Mouse (Mus musculus) gastrocnemius, postnatal 10 days (tissue): ENCODE results near the gene Zfp217. TPM values are rescaled to one million over a fixed set of nuclear protein-coding genes. Genes with fewer than 3 reads are reported as not detected.

Experiments used
- DNase-seq: peaks from one replicate; pipeline ENCODE4 v3.0.0; 2021; ENCODE audit warnings: mixed read lengths
- total RNA-seq, 2 experiments: library from RNA; stranded (reverse); gene quantifications; 2 replicates each; pipeline ENCODE4 v1.2.3; 2021

The Zfp217 gene
- total RNA-seq, 2 experiments from 2014 or later, result 10.0 to 12.5 TPM

DNA sequence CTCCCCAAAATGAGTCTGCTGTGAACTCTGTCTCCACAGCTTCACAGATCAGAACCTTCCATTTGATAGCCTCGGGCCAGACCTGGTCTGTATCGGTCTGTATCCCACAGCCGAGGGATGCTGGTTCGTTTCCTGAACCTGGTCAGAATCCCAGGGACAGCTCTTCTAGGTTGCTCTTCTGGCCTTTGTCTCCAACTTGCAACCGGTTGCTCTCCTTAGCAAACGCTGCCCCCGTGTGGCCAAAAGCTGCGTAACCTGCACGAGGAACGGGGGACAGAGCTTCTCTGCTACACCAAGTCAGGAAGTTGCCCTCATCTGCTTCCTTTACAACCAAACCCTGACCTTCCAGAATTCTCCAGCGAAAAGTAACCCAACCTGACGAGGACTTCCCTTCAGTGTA, 46.8 kb downstream of the Zfp217 start:
- DNase-seq, result peak; percentile 99

DNA sequence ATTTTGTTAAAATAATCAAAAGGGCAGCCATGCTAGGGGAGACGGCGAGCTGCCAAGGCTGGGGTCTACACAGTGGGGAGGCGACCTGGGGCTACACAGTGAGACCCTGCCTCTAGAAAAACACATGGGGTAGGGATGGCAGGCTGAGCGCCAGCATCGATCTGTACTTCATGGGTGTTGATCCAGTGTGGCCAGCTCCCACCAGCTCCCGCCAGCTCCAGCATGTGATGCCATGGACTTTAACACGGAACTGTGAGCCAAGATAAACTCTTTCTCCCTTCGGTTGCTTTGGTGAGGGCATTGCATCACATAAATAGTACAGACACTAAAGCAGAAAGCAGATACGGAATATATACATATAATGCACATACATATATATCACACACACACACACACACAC, 53.0 kb downstream of the Zfp217 start:
- no peak for DNase-seq

DNA sequence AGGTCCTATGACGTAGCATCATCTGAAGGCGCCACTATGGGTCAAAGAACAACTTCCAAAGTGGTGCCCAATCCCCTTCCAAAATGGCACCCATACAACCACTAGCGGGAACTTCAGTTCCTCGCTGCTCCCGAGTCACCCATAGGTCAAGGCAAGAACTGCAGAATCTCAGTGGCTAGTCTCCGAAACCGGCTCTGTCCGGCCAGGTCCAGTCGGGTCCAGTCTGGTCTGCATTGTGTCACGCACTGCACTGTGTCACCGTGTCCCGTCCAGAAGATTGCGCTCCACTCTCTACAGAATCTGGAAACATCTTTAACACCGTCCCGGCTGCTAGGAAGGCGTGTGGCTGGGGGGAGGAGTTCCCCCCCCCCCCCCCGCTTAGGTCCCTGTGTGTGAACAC, 53.7 kb downstream of the Zfp217 start:
- no peak for DNase-seq

DNA sequence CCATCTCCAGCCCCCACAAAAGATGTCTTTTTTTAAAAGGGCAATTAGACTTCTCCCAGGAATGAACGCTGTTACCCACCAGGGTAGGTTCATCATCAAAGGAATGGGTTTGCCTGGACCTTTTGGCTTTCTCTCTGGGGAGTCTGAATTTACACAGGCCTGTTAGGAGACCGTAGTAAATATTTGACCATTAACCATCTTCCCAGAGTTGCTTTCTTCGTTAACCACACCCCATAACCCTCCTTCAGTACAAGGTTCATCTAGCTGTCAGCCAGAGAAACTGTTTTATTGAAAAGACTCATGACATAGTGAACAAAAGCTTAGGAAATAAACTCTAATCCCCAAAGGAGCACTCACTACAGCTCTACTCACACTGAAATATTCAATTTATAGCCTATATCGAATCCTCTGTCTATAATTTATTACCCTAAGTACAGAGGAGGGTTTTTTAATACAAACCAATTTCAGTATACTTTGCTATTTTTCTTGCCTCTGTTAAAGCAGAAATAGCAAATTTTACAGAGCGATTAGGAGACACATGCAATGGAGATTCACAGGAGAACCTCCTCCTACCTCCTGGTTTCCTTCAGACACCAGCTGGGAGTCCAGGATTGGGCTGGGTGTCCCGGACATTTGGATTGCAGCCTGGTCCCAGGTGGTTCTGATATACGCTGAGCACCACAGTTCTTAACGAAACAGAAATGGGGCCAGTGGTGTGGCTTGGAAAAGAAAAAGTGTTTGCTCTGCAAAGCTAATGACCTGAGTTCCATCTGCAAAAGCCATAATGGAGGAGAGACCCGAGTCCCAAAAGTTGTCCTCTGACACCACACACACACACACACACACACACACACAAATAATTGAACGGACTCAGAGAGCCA, 56.1 kb downstream of the Zfp217 start:
- DNase-seq, result no peak

DNA sequence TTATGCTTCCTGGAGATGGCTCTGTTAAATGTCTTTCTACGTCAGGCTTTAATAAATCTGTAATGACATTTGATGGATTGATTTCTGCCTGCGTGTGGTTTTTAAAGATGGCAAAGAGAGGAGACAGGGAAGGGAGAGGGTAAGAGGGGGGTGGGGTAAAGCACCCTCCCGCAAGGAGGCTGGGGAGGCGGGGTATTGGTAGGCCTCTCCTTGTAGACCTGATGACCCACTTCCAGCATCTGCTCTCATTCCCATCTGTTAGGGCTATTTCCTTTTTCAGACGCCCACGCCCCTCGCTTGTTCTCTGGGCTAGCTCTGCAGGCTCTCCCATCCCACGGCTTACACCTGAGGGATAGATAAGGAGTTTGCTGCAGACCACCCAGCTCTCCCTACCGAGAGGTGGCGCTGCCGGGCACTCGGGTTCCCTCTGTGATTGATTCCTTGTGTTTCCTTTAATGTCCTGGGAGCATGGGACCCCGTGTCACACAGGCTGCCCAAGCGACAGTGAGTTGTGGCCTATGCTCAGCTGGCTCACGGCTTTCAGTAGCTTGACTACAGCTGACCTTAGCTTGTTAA, 69.4 kb downstream of the Zfp217 start:
- DNase-seq, result peak; percentile 39

DNA sequence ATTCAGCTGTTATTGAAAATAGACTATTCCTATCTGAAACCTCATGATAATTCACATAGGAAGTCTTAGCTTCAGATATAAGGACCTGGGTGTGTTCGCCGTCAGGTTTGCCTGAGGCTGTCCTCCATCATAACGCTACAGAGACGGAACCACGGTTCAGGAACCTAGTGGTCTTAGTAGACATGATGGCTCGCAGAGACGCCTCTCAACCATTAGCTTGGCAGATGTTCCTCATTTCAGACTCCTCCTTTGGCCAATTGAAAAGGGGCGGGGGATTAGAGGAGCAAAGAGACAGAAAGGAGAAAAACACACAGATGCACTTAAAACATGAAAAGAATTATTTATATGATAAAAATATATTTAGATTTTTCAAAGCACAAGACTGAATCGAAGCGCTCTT, 69.9 kb downstream of the Zfp217 start:
- DNase-seq, result no peak

DNA sequence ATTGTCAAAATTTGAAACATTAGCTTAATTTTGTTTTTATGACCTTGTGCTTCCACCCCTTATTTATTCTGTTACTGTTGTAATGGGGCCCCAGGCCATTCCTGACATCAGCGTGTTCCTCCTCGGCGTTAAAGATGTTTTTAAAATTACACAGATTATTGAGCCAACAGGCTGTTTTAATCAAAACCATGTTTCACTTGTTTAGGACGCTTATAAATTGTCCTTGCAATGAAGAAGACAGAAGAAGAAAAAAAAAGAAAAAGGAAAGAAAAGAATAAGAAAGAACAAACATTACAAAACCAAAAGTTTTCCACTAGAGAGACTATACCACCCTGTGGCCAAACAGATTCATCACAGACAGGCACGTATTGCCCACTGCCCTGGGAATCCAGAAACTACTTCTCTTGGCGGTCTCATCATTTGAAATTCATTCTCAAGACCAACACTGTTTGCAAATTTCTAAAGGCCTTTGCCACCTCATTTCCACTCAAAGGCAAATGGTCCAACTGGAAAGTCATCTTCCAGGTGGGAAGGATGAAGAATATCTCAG, 70.9 kb downstream of the Zfp217 start:
- no peak for DNase-seq

DNA sequence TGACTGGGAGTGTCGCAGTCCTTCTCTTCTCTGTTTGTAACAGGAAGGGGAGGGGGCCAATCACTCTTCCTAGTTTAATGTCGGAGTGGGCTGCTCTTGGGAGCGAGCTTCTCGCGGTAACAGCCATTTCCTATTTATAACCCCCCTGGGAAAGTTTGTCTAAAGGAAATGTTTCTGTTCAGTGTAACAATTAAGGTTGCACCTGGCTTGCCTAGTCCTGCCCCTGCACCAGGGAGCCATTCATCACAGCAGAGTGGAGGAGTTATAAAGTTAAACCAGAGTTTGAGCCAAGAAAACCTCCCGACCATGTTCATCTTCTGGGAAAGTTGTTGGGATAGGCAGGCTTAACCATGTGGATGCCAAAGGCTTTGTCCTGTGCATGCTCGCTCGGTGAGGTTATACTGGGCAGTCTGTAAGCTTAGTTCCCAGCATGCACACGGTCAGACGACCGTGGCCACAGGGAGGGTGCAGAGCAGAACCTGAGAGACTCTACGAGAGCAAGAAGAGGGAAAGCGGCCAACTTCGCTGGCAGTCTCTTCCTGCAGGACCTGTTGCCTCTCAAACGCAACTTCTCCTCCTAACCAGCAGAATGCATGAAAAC, 77.2 kb downstream of the Zfp217 start:
- peak; percentile 45 for DNase-seq

DNA sequence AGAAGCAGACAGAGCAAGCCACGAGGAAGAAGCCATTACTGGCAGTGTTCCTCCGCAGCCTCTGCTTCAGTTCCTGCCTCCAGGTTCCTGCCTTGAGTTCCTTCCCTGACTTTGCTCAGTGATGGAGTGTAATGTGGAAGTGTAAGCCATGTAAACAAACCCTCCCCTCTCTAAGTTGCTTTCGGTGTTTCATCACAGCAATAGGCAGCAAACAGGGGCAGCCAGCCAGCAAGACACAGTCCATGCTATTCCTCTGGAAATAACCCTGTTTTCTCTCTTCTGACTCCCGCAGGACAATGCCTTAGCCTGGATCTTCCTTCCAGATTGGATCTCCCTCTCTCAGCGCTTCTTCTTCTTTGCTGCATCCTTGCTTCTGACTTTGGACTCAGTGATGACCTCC, 77.9 kb downstream of the Zfp217 start:
- DNase-seq, result peak; percentile 37

DNA sequence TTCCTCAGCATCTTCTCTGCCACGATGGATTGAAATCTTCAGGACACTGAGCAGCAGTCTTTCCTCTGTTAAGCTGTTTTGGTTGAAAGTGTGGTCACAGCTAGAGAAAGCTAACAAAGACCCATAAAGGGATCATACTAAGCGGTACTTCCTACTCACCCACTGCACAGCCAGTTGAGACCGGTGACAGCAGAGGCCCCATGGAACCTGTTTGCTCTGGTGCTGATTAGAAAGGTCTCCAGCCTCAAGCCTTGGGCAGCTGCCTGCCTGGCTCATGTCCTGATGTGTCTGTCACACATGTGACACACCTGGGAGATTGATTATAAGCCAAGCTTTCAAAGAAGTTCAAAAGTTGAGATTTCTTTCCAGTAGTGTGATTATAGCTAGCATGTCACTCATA, 85.5 kb downstream of the Zfp217 start:
- no peak for DNase-seq

DNA sequence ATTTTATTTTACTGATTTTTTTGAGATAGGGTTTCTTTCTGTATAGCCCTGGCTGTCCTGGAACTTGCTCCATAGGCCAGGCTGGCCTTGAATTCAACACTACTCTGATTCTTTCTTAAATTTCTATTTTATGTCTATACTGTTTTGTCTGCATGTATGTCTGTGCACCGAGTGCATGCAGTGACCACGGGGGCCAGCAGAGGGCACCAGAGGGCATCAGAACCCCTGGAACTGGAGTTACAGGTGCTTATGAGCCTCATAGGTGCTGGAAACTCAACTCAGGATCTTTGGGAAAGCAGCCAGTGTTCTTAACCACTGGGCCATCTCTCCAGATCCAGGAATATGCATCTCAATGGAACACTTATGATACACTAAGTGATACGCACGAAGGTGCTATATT, 87.8 kb downstream of the Zfp217 start:
- DNase-seq, result no peak

DNA sequence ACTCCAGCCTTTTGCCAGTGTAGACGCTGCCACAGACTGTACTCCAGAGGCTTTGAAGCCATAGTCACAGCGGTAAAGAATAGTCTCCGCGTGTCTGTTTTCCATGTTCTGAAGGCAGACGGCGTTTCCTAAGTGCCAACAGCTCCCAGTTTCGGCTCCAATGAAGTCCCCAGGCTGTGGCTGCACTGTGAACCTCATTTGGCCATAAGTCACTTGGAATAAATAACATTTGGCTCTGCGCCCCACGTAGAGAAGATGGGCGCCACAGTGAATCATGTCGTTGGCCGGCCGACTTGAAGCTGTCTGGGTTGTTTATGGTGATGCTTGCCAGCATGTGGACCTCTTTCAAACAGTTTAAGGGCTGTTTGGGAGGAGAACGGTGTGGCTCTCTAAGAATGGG, 89.1 kb downstream of the Zfp217 start:
- no peak for DNase-seq
